Mouse (Mus musculus): ENCODE results near the gene Phf23.

Phf23 gene

GRCm38 (mm10) chr11:69965271-69966005, 30.1 kb upstream of the Phf23 start:
- POLR2A ChIA-PET, result interaction anchor here (0.8 to 9.1 kb wide), 34 partner anchors 10 to 681 kb away, joined by 3 to 62 read pairs (median 5); partner anchors contain the start of genes Ctdnep1 (in 3 of the 4), Eif5a (in 2 of the 4), Elp5 (in 2 of the 4) and Slc2a4 (in 2 of the 4)
- CTCF ChIA-PET, result interaction anchor here (0.5 to 4.8 kb wide), 16 partner anchors 13 to 249 kb away, joined by 3 to 30 read pairs (median 4); partner anchors contain the start of genes Ybx2 (in 2 of the 4), Slc16a11 (in 1 of the 4) and Slc2a4 (in 1 of the 4)

GRCm38 (mm10) chr11:69966006-69966859, 29.3 kb upstream of the Phf23 start:
- CTCF ChIA-PET, result interaction anchor here in 3 of 4 experiments (0.5 to 4.8 kb wide), 12 partner anchors 14 to 247 kb away, joined by 3 to 30 read pairs (median 5); partner anchors contain the start of genes Ybx2 (in 2 of the 3), Slc16a11 (in 1 of the 3) and Slc2a4 (in 1 of the 3)
- POLR2A ChIA-PET, result interaction anchor here in 3 of 4 experiments (0.5 to 9.1 kb wide), 33 partner anchors 10 to 681 kb away, joined by 3 to 62 read pairs (median 5); partner anchors contain the start of genes Ctdnep1 (in 3 of the 3), Eif5a (in 2 of the 3), Elp5 (in 2 of the 3) and Gabarap (in 2 of the 3)

DNA sequence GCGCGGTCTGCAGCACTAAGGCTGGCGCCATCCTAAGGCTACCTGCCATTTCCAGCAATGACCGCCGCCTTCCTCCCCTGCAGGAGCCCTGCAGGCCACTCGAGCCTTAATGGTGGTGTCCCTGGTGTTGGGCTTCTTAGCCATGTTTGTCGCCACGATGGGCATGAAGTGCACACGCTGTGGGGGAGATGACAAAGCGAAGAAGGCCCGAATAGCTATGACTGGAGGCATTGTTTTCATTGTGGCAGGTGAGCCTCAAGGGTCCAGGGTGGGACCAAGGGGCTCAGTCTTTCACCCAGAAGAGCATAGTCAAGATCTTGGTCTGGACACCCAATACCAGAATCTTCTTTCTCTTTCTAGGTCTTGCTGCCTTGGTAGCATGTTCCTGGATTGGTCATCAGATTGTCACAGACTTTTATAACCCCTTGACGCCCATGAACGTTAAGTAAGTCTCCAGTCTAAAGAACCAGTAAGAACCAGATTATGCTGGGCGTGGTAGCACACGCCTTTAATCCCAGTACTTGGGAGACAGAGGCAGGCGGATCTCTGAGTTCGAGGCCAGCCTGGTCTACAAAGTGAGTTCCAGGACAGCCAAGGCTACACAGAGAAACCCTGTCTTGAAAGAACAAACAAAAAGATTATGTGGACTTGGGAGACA, 28.6 kb upstream of the Phf23 start:
- ChIA-PET CTCF (interaction anchor here in 2 of 4 experiments (1.2 to 4.8 kb wide), 7 partner anchors 16 to 246 kb away, joined by 3 to 30 read pairs (median 13); partner anchors contain the start of genes Ybx2 (in 2 of the 2), Slc16a11 (in 1 of the 2) and Slc2a4 (in 1 of the 2)), POLR2A (interaction anchor here in 3 of 4 experiments (0.5 to 9.1 kb wide), 19 partner anchors 9 to 80 kb away, joined by 3 to 62 read pairs (median 5); partner anchors contain the start of genes Ctdnep1 (in 3 of the 3), Elp5 (in 2 of the 3), Slc2a4 (in 2 of the 3) and 2810408A11Rik (in 1 of the 3))

DNA sequence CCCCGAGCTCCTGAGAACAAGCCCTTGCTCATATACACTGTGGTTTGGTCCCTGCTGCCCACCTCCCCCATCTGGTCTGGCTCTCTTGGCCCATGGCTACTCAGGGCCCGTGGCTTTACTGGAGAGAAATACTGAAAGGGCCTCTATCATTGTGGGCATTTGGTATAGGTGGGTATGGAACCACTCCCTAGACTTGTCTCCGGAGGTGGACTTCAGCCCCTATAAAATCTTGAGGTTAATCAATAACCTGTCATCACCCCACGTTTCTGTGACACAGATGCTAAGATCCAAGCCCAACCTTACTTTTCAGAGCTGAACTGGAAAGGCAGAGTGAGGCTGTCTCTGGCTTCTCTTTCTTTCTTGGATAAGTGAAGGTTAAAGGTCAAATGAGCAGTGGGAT, 26.8 kb upstream of the Phf23 start:
- ChIA-PET CTCF (interaction anchor here in 1 of 4 experiments (0.7 kb wide), 1 partner anchor 540 kb away, joined by 9 read pairs; no protein-coding TSS in a partner anchor), POLR2A (interaction anchor here (0.7 to 9.1 kb wide), 11 partner anchors 12 to 212 kb away, joined by 3 to 62 read pairs (median 5); partner anchors contain the start of genes Ctdnep1 (in 2 of the 4), Elp5 (in 2 of the 4), Gabarap (in 1 of the 4) and Slc2a4 (in 1 of the 4))

DNA sequence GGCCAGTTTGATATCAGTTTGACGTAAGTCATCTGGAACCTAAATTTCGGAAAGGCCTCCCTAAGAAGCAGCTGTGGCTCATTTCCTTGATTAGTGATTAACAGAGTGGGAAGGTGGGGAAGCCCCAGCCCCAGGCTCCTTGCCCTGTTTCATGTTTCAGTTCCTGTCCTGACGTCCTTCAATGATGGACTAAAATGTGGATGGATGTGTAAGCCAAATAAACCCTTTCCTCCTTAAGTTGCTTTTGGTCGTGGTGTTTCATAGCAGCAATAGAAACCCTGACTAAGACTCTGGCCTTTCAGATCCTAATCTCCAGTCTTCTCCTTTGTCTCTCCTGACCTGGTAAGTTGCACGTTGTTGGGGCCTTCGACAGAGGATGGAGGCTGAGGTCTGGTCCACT, 25.4 kb upstream of the Phf23 start:
- ChIA-PET POLR2A (interaction anchor here (0.6 to 9.1 kb wide), 9 partner anchors 10 to 50 kb away, joined by 3 to 62 read pairs (median 4); partner anchors contain the start of genes Ctdnep1 (in 2 of the 4), Acadvl (in 1 of the 4), Elp5 (in 1 of the 4) and Slc2a4 (in 1 of the 4)), CTCF (no interaction called here)

DNA sequence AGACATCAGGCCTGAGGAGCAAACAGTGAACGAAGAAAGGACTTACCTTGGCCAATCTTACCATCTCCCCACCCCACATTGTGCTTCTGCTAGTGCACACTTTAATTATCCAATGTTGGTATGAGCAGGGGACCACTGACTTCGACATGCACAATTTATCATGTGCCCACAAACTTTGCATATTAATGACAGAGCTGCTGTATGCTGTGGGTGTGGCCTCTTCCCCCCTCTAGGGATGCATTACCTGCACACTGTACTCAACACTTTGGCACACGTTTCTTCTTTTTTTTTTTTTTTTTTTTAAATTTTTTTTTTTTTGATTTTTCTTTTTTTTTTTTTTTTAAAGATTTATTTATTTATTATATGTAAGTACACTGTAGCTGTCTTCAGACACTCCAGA, 24.8 kb upstream of the Phf23 start:
- POLR2A ChIA-PET, result interaction anchor here (0.6 to 9.1 kb wide), 11 partner anchors 9 to 361 kb away, joined by 3 to 62 read pairs (median 4); partner anchors contain the start of genes Ctdnep1 (in 2 of the 4), Elp5 (in 1 of the 4) and Slc2a4 (in 1 of the 4)
- CTCF ChIA-PET, result interaction anchor here in 1 of 4 experiments (0.6 kb wide), 1 partner anchor 230 kb away, joined by 4 read pairs; no protein-coding TSS in a partner anchor

DNA sequence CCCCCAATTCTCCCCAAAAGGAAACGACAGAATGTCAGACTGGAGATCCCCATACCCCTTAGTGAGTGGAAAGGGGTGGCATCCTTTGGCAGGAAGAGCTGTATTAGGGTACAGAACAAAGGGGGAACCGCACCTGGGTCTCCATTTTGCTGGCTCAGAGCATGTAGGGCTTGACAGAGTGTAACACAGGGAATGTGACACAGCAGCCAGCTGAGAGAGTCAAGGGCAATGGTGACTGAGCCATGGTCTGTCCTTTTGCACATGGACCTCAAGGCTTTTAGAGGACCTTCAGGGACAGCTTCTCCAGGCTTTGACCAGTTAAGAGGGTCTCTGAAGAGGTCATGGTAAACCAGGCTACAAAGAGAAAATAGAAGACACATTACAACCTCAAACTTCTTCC, 20.7 kb upstream of the Phf23 start:
- ChIA-PET CTCF (interaction anchor here in 1 of 4 experiments (0.7 kb wide), 1 partner anchor 215 kb away, joined by 3 read pairs; no protein-coding TSS in a partner anchor), POLR2A (interaction anchor here in 2 of 4 experiments (1.0 to 2.0 kb wide), 4 partner anchors 11 to 41 kb away, joined by 4 to 5 read pairs (median 4); partner anchors contain the start of gene Gabarap (in 2 of the 2))

GRCm38 (mm10) chr11:69976271-69976670, 19.3 kb upstream of the Phf23 start:
- ChIA-PET CTCF (interaction anchor here in 1 of 4 experiments (0.6 to 0.7 kb wide), 2 partner anchors 25 to 201 kb away, joined by 4 to 13 read pairs; no protein-coding TSS in a partner anchor), POLR2A (interaction anchor here in 3 of 4 experiments (0.5 to 2.0 kb wide), 8 partner anchors 10 to 938 kb away, joined by 3 to 5 read pairs (median 4); partner anchors contain the start of genes Dvl2 (in 1 of the 3) and Gabarap (in 1 of the 3))

DNA sequence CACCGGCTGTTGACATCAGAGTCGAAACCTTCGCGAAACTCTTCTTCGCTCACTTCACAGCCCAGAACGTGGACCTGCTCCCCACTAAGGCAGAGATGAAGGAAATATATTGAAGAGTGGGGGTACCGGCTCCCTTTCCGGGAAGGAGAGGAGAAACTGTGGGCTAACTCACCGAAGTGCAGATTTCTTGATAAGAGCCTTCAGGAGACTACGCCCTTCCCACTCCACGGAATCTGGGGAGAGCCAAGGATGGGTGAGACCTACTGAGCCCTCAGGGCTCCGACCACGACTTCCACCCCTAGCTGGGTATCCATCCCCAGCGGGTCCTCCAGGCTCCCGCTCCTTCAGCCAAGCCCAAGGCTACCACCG, 15.8 kb upstream of the Phf23 start:
- ChIA-PET CTCF (interaction anchor here in 2 of 4 experiments (0.6 to 1.9 kb wide), 13 partner anchors 12 to 222 kb away, joined by 3 to 18 read pairs (median 4); partner anchors contain the start of gene Gabarap (in 1 of the 2)), POLR2A (interaction anchor here (0.6 to 8.0 kb wide), 116 partner anchors 8 to 689 kb away, joined by 3 to 137 read pairs (median 5); partner anchors contain the start of genes 2810408A11Rik (in 3 of the 4), Cldn7 (in 3 of the 4), Dvl2 (in 3 of the 4) and Eif5a (in 3 of the 4))

- CTCF ChIA-PET, result interaction anchor here in 3 of 4 experiments (0.6 to 1.9 kb wide), 15 partner anchors 11 to 249 kb away, joined by 3 to 18 read pairs (median 4); partner anchors contain the start of gene Gabarap (in 1 of the 3)
- POLR2A ChIA-PET, result interaction anchor here (0.6 to 8.0 kb wide), 134 partner anchors 8 to 720 kb away, joined by 3 to 137 read pairs (median 4); partner anchors contain the start of genes 2810408A11Rik (in 3 of the 4), Cldn7 (in 3 of the 4), Dvl2 (in 3 of the 4) and Eif5a (in 3 of the 4)
Measured at GRCm38 (mm10) chr11:69980196-69981140, 15.1 kb upstream of the Phf23 start.

GRCm38 (mm10) chr11:69981141-69981762, 14.3 kb upstream of the Phf23 start, which contains the start of gene Ctdnep1:
Gene Ctdnep1, plus strand, starts transcription at chr11:69981156.
- ChIA-PET CTCF (interaction anchor here (0.6 to 1.9 kb wide), 12 partner anchors 10 to 250 kb away, joined by 3 to 18 read pairs (median 6); partner anchors contain the start of gene Gabarap (in 1 of the 4)), POLR2A (interaction anchor here (0.6 to 8.0 kb wide), 89 partner anchors 8 to 719 kb away, joined by 3 to 137 read pairs (median 5); partner anchors contain the start of genes 2810408A11Rik (in 3 of the 4), Cldn7 (in 3 of the 4), Eif5a (in 3 of the 4) and Gabarap (in 3 of the 4))

- CTCF ChIA-PET, result interaction anchor here (0.6 to 1.6 kb wide), 5 partner anchors 14 to 48 kb away, joined by 3 to 7 read pairs (median 4); no protein-coding TSS in a partner anchor
- POLR2A ChIA-PET, result interaction anchor here (0.6 to 8.0 kb wide), 32 partner anchors 9 to 223 kb away, joined by 3 to 137 read pairs (median 9); partner anchors contain the start of genes Gabarap (in 3 of the 4), Slc2a4 (in 3 of the 4), Cldn7 (in 2 of the 4) and Dvl2 (in 2 of the 4)
Measured at GRCm38 (mm10) chr11:69982225-69982624, 13.4 kb upstream of the Phf23 start, which contains the start of gene Elp5. Gene Elp5, minus strand, starts transcription at chr11:69982517.

DNA sequence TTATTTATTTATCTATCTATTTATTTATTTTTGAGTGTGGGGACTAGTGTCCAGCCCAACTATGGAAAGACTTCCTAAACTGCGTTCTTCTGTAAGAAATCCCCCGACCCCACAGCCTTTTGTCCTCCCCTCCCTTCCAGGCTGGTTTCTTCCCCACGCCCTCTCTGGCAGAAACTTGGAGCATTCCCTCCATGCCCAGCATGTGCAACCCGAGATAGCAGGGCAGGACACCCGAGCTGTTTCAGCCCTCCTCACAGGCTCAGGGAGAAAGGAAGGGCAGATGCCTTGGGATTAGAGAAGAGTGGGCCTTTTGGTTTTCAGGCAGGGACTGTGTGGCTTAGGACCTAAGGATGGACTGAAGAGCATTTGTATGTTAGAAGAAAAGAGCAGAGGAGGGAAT, 12.7 kb upstream of the Phf23 start:
- ChIA-PET POLR2A (interaction anchor here in 3 of 4 experiments (1.0 to 8.0 kb wide), 11 partner anchors 9 to 81 kb away, joined by 3 to 137 read pairs (median 57); partner anchors contain the start of genes Cldn7 (in 2 of the 3), Gabarap (in 2 of the 3), Phf23 (in 2 of the 3) and Eif5a (in 1 of the 3)), CTCF (interaction anchor here in 1 of 4 experiments (0.9 kb wide), 1 partner anchor 23 kb away, joined by 3 read pairs; no protein-coding TSS in a partner anchor)

GRCm38 (mm10) chr11:69983377-69983776, 12.2 kb upstream of the Phf23 start:
- POLR2A ChIA-PET, result interaction anchor here in 2 of 4 experiments (1.0 to 8.0 kb wide), 9 partner anchors 8 to 63 kb away, joined by 3 to 137 read pairs (median 6); partner anchors contain the start of genes Gabarap (in 2 of the 2), Phf23 (in 2 of the 2), Acadvl (in 1 of the 2) and Eif5a (in 1 of the 2)
- CTCF ChIA-PET, result no interaction called here
